Mouse (Mus musculus): ENCODE data around the gene Fuom.

Gene Fuom

GRCm38 (mm10) chr7:140101498-140101897 is 743 bp downstream of the Fuom start:
- DNase-seq (ENCODE audit: low spot score in 2 of 2) = no peak

- no peak for DNase-seq (ENCODE audit: low spot score in 2 of 2)
Measured at GRCm38 (mm10) chr7:140098466-140098865, 3.8 kb downstream of the Fuom start.

GRCm38 (mm10) chr7:140096055-140096454 is 6.2 kb downstream of the Fuom start:
- no peak for DNase-seq (ENCODE audit: low spot score in 2 of 2)

DNA sequence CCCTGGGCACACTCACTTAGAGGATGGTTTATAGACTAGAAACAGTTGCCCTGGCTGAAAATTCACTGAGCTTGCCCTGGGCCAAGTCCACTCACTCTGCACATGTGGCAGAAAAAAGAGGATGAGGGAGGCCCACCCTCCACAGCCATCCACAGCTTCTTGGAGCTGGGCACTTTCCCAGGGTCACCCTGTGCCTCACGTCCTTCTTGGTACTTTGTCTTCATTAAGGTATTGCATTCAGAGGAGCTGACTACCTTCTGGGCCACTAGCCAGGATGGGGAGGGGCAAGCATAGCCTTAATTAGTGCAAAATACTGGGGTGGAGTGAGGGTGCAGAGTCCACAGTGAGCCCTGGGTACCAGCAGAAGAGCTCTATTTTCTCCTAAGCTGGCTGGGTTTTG is 6.7 kb downstream of the Fuom start:
- no peak for DNase-seq (ENCODE audit: low spot score in 2 of 2)

GRCm38 (mm10) chr7:140094954-140095353 is 7.3 kb downstream of the Fuom start:
- DNase-seq (ENCODE audit: low spot score in 2 of 2) = no peak

- no peak for DNase-seq (ENCODE audit: low spot score in 2 of 2)
Measured at GRCm38 (mm10) chr7:140092924-140093528, 9.2 kb downstream of the Fuom start, which contains the start of gene Prap1. Gene Prap1, plus strand, starts transcription at chr7:140093395.

DNA sequence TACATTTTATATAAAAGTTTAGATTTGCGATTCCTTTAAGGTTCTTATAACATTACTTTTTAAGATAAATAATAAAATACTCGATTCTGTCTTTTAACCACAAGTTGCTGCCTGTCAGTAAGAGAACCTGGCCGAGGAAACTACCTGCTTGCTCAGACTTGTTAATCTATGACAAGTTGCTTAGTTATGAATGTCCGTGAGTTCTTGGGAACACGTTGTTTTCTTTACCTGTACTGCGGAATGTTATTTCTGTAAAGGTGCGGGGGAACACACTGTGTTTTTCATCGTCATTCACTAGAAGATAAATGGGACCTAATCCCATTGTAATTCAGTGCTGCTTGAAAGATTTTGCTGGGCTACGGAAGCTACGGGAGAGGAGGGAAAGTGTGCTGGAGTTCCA is 11.6 kb downstream of the Fuom start:
- no peak for DNase-seq (ENCODE audit: low spot score in 2 of 2)

DNA sequence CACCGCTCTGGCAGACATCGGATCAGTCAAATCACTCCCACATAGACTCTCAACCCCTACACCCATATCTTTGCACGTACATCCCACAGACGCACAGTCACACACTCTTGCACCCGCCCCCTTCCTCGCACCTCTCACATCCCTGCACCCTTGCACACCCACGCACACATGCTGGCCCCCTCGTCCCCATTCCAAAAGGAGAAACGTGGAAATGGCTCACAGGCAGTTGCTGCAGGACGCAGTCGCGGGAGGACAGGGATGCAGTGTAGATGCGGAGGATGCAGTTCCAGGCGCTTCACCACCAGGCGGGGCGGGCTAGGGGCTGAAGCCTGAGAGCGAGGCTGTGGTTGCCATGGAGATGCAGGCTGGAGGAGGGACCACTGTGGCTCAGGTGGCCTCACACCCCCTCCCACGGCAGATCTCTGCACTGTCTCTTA is 20.0 kb downstream of the Fuom start, which contains the start of gene Caly:
Gene Caly, minus strand, starts transcription at position 307 of the 437 bp plus-strand sequence.
- DNase-seq (ENCODE audit: low spot score in 2 of 2) = no peak

DNA sequence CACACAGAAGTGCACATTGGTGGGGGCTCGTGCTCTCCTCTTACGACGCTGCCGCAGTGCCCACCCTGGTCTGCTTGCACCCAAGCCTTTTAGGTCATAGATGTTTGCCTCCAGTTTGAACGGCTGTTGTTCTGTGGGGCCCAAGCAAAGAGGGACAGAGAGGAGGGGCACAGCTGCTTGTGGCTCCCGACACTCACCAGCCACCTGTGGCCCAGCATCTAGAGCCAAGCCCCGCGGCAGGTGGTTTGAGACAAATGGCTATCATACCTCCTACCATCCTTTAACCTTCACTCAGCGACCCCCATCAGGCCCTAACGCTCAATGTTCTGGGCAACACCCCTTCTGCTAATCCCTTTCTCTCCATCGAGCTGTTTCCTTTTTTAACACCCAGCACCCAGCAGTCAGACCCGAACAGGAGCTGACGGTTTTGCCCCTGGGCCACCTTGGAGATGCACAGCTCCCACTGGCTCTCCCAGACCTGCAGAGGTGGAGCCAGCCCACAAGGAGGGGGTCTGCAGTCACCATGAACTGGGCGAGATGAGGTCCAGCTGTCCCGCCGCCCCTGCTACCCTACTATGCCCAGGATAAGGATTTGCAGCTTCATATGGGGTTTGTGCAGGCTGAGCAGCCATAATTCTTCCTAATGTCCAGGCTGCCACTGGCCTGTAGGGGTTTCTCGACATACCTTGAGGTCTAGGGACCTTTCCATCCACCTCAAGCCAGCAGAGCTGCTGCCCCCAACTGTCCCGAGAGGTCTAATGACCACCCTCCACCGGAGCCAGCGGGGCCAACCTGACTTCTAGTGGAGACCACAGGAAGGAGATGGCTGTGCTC is 20.6 kb downstream of the Fuom start:
- no peak for DNase-seq (ENCODE audit: low spot score in 2 of 2)

GRCm38 (mm10) chr7:140080503-140081156 is 21.6 kb downstream of the Fuom start:
- DNase-seq (ENCODE audit: low spot score in 2 of 2) = peak; percentile 41 to 51

- peak in 1 of 2 experiments; percentile 44 for DNase-seq (ENCODE audit: low spot score in 2 of 2)
Measured at GRCm38 (mm10) chr7:140078711-140079110, 23.5 kb downstream of the Fuom start.

DNA sequence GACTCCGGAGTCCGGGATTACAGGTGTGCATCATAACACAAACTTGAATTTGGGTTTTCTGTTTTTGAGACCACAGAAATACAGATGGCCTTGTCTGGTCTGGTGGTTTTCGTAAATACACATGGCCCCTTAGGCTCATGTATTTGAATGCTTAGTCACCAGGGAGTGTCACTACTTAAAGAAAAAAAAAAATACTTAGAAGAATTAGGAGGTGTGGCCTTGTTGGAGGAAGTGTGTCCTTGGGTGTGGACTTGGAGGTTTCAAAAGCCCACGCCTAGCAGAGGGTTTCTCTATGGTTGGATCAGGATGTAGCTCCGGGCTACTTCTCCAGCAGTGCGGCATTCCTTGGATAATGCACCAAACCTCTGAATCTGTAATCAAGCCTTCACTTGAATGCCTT is 24.5 kb downstream of the Fuom start:
- DNase-seq (ENCODE audit: low spot score in 2 of 2) = no peak

- peak in 1 of 2 experiments; percentile 19 for DNase-seq (ENCODE audit: low spot score in 2 of 2)
Measured at GRCm38 (mm10) chr7:140070042-140070711, 32.1 kb downstream of the Fuom start.

- DNase-seq (ENCODE audit: low spot score in 2 of 2) = no peak
Measured at GRCm38 (mm10) chr7:140067397-140067796, 34.8 kb downstream of the Fuom start.

DNA sequence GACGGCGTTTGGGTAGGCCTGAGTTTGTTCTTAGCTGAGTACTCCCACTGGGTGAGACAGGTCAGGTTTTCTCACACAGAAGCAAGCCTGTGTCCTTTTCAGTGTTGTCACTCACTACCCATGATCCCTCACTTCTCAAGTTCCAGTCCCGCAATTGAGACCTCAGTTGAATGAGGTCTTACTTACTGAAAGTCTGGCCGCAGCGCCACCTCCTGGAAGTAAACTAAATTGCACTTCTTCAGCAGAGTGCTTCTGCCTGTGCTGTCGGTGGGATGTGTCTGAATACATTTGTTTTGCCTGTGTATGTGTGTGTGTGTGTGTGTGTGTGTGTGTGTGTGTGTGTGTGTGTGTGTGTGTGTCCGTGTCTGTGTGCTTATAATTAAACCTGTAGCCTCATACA is 39.1 kb downstream of the Fuom start:
- DNase-seq (ENCODE audit: low spot score in 2 of 2) = peak in 1 of 2 experiments; percentile 30

GRCm38 (mm10) chr7:140062307-140062706 is 39.9 kb downstream of the Fuom start:
- no peak for DNase-seq (ENCODE audit: low spot score in 2 of 2)

DNA sequence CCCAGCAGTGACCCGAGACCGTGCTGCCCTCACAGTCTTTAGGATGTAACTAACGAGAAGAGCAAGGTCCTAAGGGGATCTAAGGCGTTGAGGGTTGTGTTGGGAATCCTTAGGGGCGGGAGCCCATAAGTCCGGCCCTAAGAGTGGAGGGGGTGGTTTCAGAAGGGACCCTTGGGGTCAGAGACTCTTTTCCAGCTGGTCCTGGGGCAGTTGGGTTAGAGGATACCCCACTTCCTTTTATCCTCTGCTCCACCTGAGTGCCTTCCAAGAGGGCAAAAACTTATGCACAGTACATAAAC is 40.5 kb downstream of the Fuom start:
- DNase-seq (ENCODE audit: low spot score in 2 of 2) = no peak

- DNase-seq (ENCODE audit: low spot score in 2 of 2) = no peak
Measured at GRCm38 (mm10) chr7:140060936-140061831, 41.1 kb downstream of the Fuom start.

DNA sequence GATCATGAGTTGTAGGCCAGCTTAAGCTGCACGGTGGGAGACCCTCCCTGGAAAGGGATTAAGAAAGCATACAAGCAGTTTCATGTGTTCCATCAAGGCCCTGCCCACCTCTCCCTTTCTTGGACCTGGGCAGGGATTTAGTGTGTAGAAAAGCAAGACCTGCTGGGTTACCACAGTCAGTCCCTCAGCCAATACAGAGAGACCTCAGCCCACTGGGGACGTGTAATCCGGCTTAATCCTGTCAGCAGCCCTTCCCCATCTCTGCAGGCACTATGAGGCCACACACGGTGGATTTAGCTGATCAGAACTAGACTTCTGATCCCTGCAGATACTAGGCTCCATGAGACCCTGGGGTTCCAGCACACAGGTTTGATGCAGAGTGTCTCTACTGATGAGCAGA is 42.6 kb downstream of the Fuom start:
- DNase-seq (ENCODE audit: low spot score in 2 of 2) = no peak

- DNase-seq (ENCODE audit: low spot score in 2 of 2) = no peak
Measured at GRCm38 (mm10) chr7:140058528-140058927, 43.7 kb downstream of the Fuom start.

Data from heart, adult 9 months (tissue).